Mouse (Mus musculus) urinary bladder, postnatal 25 days (tissue): ENCODE measurements around the gene Gm20696.

ENCODE experiments used
- DNase-seq: peaks from one replicate; pipeline ENCODE4 v3.0.0; 2022; ENCODE audit warnings: low spot score

The Gm20696 gene

GRCm38 (mm10) chr6:99328146-99328545, 338.5 kb downstream of the Gm20696 start:
- DNase-seq, result no peak

GRCm38 (mm10) chr6:99327721-99328120, 338.9 kb downstream of the Gm20696 start:
- DNase-seq, result no peak

GRCm38 (mm10) chr6:99325881-99326280, 340.7 kb downstream of the Gm20696 start:
- DNase-seq, result no peak

- DNase-seq, result no peak
These were observed 341.1 kb downstream of the Gm20696 start for GRCm38 (mm10) chr6:99325461-99325860.

GRCm38 (mm10) chr6:99322132-99322904, 344.3 kb downstream of the Gm20696 start:
- no peak for DNase-seq

- DNase-seq, result no peak
These were observed 346.2 kb downstream of the Gm20696 start for GRCm38 (mm10) chr6:99320444-99320843.

GRCm38 (mm10) chr6:99319415-99320405, 346.9 kb downstream of the Gm20696 start:
- DNase-seq, result no peak

- no peak for DNase-seq
These were observed 351.9 kb downstream of the Gm20696 start for GRCm38 (mm10) chr6:99314746-99315145.

- DNase-seq, result no peak
These were observed 356.1 kb downstream of the Gm20696 start for GRCm38 (mm10) chr6:99310529-99310928.

- no peak for DNase-seq
These were observed 356.5 kb downstream of the Gm20696 start for GRCm38 (mm10) chr6:99310171-99310500.

GRCm38 (mm10) chr6:99309466-99310170, 357.0 kb downstream of the Gm20696 start:
- DNase-seq, result no peak

- no peak for DNase-seq
These were observed 360.8 kb downstream of the Gm20696 start for GRCm38 (mm10) chr6:99305751-99306150.

GRCm38 (mm10) chr6:99305236-99305635, 361.4 kb downstream of the Gm20696 start:
- DNase-seq, result no peak

GRCm38 (mm10) chr6:99302662-99303435, 363.7 kb downstream of the Gm20696 start:
- no peak for DNase-seq

GRCm38 (mm10) chr6:99301923-99302322, 364.7 kb downstream of the Gm20696 start:
- no peak for DNase-seq

GRCm38 (mm10) chr6:99300235-99300634, 366.4 kb downstream of the Gm20696 start:
- no peak for DNase-seq

GRCm38 (mm10) chr6:99299196-99299595, 367.4 kb downstream of the Gm20696 start:
- no peak for DNase-seq

GRCm38 (mm10) chr6:99297535-99297934, 369.1 kb downstream of the Gm20696 start:
- no peak for DNase-seq

- no peak for DNase-seq
These were observed 371.1 kb downstream of the Gm20696 start for GRCm38 (mm10) chr6:99295495-99295894.

- no peak for DNase-seq
These were observed 377.4 kb downstream of the Gm20696 start for GRCm38 (mm10) chr6:99289220-99289619.

GRCm38 (mm10) chr6:99285026-99285425, 381.6 kb downstream of the Gm20696 start:
- no peak for DNase-seq

GRCm38 (mm10) chr6:99284019-99284418, 382.6 kb downstream of the Gm20696 start:
- DNase-seq, result no peak
